Mouse (Mus musculus) kidney, embryonic 14.5 days (tissue): Measurements from ENCODE around the gene Kdm4b. TPM values are rescaled to one million over a fixed set of nuclear protein-coding genes. Genes with fewer than 3 reads are reported as not detected.

Experiments
- ATAC-seq: fragments of 200-750 bp; cut with Nextera tagmentation; 2 replicates; pipeline ENCODE4 v1.8.0; 2017; ENCODE audit warnings: moderate number of reproducible peaks, mild to moderate bottlenecking, moderate TSS enrichment, moderate library complexity; ENCODE audit not compliant: low FRiP score, low TSS enrichment
- H3K27ac ChIP-seq: fragments of 300-500 bp; sonication (generic); 2 replicates; pipeline ENCODE4 v1.5.1; 2014; ENCODE audit warnings: low read depth, mild to moderate bottlenecking, low read length, moderate library complexity, mixed read lengths
- H3K27me3 ChIP-seq: fragments of 300-500 bp; sonication (generic); 2 replicates; pipeline ENCODE4 v1.6.1; 2014; ENCODE audit warnings: mild to moderate bottlenecking, low read length; ENCODE audit not compliant: control insufficient read depth, insufficient read depth
- H3K36me3 ChIP-seq: fragments of 300-500 bp; sonication (generic); 2 replicates; pipeline ENCODE4 v1.6.1; 2014; ENCODE audit warnings: low read length, mixed read lengths; ENCODE audit not compliant: control insufficient read depth, insufficient read depth
- H3K4me1 ChIP-seq: fragments of 300-500 bp; sonication (generic); 2 replicates; pipeline ENCODE4 v1.6.1; 2014; ENCODE audit warnings: low read length, mixed read lengths; ENCODE audit not compliant: control insufficient read depth, insufficient read depth
- H3K4me2 ChIP-seq: fragments of 300-500 bp; sonication (generic); replicated peaks from 2 replicates; pipeline ENCODE4 v1.6.1; 2014; ENCODE audit warnings: low read depth, mild to moderate bottlenecking, low read length
- H3K4me3 ChIP-seq: fragments of 300-500 bp; sonication (generic); 2 replicates; pipeline ENCODE4 v1.5.1; 2014; ENCODE audit warnings: mild to moderate bottlenecking, low read length
- H3K9ac ChIP-seq: fragments of 300-500 bp; sonication (generic); 2 replicates; pipeline ENCODE4 v1.6.1; 2014; ENCODE audit warnings: low read depth, mild to moderate bottlenecking, low read length, moderate library complexity
- H3K9me3 ChIP-seq: fragments of 300-500 bp; sonication (generic); 2 replicates; pipeline ENCODE4 v1.6.1; 2016; ENCODE audit warnings: low read length; ENCODE audit not compliant: control insufficient read depth
- WGBS: fragments of 180-500 bp; shearing (Covaris S2); extraction: QIAGEN DNeasy Blood & Tissue Kit; methylation state at CpG from one replicate; pipeline ENCODE4 v1.1.7; 2014; 5-methylcytosine and 5-hydroxymethylcytosine counted together
- polyA plus RNA-seq: library from polyadenylated mRNA; unstranded; fragments of >200 nt; fragmentation: Nextera tagmentation; extraction: Ambion mirVana; gene quantifications from 2 replicates; pipeline ENCODE4 v1.2.1, GENCODE M21; 2014

The Kdm4b gene
- polyA plus RNA-seq, 1 experiment from 2014 or later, result 33.3 TPM

- Histone ChIP-seq H3K4me3 (no peak overlapping the region), H3K9me3 (no peaks in the 10 kb centered on the region), H3K36me3 (no peaks in the 10 kb centered on the region), H3K9ac (no peak overlapping the region), H3K4me1 (peaks cover 21% of the 10 kb centered on the region), H3K27me3 (no peaks in the 10 kb centered on the region), H3K27ac (no peak overlapping the region), H3K4me2 (no peak overlapping the region)
- WGBS, result 61% methylated on average over 1 of the region's 1 CpGs
- ATAC-seq, result no peak
Observed at GRCm38 (mm10) chr17:56293291-56293690, 32.6 kb upstream of the Kdm4b start.

- Histone ChIP-seq H3K9me3 (no peaks in the 10 kb centered on the region), H3K4me1 (peaks cover 14% of the 10 kb centered on the region), H3K36me3 (no peaks in the 10 kb centered on the region), H3K4me2 (no peak overlapping the region), H3K27me3 (no peaks in the 10 kb centered on the region), H3K4me3 (no peak overlapping the region), H3K9ac (no peak overlapping the region), H3K27ac (no peak overlapping the region)
- ATAC-seq, result no peak
- 92% methylated on average over 19 of the region's 19 CpGs for WGBS
Observed at GRCm38 (mm10) chr17:56294241-56294640, 31.6 kb upstream of the Kdm4b start.

- H3K27ac ChIP-seq, result no peak overlapping the region
- 56% methylated on average over 1 of the region's 1 CpGs for WGBS
- no peak for ATAC-seq
- H3K4me1 ChIP-seq, result peaks cover 11% of the 10 kb centered on the region
- H3K36me3 ChIP-seq, result no peaks in the 10 kb centered on the region
- H3K9ac ChIP-seq, result no peak overlapping the region
- H3K4me2 ChIP-seq, result no peak overlapping the region
- no peaks in the 10 kb centered on the region for H3K9me3 ChIP-seq
- H3K27me3 ChIP-seq, result no peaks in the 10 kb centered on the region
- no peak overlapping the region for H3K4me3 ChIP-seq
Observed at GRCm38 (mm10) chr17:56296201-56296600, 29.7 kb upstream of the Kdm4b start.

DNA sequence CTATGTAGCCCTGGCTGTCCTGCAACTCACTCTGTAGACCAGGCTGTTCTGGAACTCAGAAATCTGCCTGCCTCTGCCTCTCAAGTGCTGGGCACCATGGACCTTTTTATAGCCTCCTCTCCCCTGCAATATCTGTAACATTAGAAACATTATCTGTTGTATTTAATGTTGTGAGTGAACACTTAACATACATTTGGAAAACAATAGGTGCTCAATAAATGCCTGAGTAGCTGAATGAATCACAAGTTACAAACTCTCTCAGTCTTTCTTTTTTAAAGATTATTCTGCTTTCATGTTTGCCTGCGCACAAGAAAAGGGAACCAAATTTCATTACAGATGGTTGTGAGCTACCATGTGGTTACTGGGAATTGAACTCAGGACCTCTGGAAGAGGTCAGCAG, 27.6 kb upstream of the Kdm4b start:
- ATAC-seq, result no peak
- Histone ChIP-seq H3K9me3 (no peaks in the 10 kb centered on the region), H3K4me1 (no peaks in the 10 kb centered on the region; the same call in 1 of the 2 replicates), H3K36me3 (no peaks in the 10 kb centered on the region), H3K4me2 (no peak overlapping the region), H3K4me3 (no peak overlapping the region), H3K27me3 (no peaks in the 10 kb centered on the region), H3K9ac (no peak overlapping the region), H3K27ac (no peak overlapping the region)
- 96% methylated on average over 1 of the region's 1 CpGs for WGBS

- WGBS, result 91% methylated on average over 9 of the region's 9 CpGs
- Histone ChIP-seq H3K27ac (no peak within 1 kb of the TSS), H3K4me3 (no peak within 1 kb of the TSS), H3K4me2 (no peak within 1 kb of the TSS), H3K9ac (no peak within 1 kb of the TSS), H3K9me3 (no peaks in the 10 kb centered on the region), H3K27me3 (no peaks in the 10 kb centered on the region), H3K36me3 (no peaks in the 10 kb centered on the region), H3K4me1 (peaks cover 5% of the 10 kb centered on the region)
- no peak for ATAC-seq
Observed at GRCm38 (mm10) chr17:56300186-56300585, 25.7 kb upstream of the Kdm4b start, which contains the start of gene Arrdc5. Arrdc5 (minus strand) TSS chr17:56300286.

DNA sequence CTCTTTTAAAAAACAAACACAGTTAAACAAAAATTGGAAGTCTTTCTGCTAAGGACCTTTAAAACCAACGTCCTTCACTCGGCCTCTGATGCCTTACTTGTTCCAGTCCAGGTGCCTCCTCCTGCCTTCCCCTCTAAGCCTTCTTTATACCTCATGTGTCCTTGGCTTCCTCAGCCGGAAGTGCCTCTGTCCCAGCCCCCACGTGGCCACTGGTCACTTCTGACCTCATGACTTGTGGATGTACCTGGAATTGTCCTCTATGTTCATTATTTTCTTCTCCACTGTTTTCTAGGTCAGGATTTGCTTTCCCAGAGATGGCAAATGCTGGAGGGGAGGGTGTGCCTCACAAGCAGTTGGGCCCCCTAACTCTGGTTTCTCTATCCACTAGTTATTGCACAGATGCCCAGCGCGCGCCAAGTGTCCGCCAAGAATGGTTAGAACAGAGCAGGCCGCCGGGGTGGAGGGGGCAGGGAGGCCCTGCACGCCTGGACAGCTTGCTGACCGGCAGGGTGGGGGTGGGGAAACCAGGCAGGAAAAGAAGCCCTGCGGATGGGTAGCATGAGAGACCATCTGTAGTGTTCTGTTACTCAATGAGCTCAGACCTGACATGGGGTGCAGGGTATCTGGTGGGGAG, 23.4 kb upstream of the Kdm4b start:
- Histone ChIP-seq H3K4me1 (peaks cover 23% of the 10 kb centered on the region), H3K27ac (peak overlapping the region; percentile 98), H3K4me2 (peak overlapping the region; percentile 95), H3K4me3 (peak overlapping the region; percentile 74), H3K36me3 (peaks cover 14% of the 10 kb centered on the region), H3K27me3 (no peaks in the 10 kb centered on the region), H3K9ac (peak overlapping the region; percentile 5; the same call in 1 of the 2 replicates), H3K9me3 (no peaks in the 10 kb centered on the region)
- 16% methylated on average over 13 of the region's 13 CpGs for WGBS
- peak; percentile 41 for ATAC-seq

GRCm38 (mm10) chr17:56303160-56303846, 22.6 kb upstream of the Kdm4b start, which contains the start of gene Uhrf1:
Uhrf1 (plus strand) TSS chr17:56303321.
- Histone ChIP-seq H3K9me3 (no peaks in the 10 kb centered on the region), H3K9ac (peak within 1 kb of the TSS; percentile 83), H3K4me3 (peak within 1 kb of the TSS; percentile 74), H3K27me3 (no peaks in the 10 kb centered on the region), H3K36me3 (peaks cover 22% of the 10 kb centered on the region), H3K4me1 (peaks cover 27% of the 10 kb centered on the region), H3K27ac (peak within 1 kb of the TSS; percentile 98), H3K4me2 (peak within 1 kb of the TSS; percentile 95)
- ATAC-seq, result peak; percentile 89
- WGBS, result under 1% methylated on average over 43 of the region's 43 CpGs

DNA sequence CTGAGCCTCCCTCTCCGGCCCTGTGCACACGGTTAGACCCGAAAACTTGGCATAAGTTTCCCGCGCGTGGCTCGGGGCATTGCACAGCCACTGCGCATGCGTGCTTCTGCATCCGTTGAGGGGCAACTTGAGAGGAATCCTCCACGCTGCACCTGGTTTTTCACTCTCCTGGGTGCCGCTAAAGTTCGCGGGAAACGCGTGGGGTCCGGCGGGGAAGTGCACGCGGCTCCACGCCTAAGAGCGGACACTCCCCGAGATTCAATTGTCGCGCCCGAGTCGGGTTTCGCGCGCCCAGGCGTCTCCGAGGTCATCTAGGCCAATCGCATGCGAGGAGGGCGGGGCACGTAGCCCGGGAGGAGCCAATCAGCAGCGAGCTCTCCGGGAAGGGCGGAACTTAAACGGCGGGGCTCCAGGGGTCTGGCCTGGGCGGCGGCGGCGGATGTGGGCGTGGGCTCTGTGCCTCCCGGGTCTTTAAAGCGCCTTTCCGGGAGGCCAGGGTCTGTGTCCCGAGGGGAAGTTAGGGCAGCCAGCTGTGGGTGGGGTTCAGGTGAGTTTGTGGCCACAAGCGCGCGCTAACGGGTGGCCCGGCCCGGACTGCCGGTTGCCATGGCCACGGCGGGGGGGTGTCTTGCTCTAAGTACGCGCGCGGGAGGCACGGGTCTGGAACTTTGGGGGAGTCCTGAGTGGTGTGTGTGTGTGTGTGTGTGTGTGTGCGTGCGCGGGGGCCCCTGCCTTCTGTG, 21.8 kb upstream of the Kdm4b start:
- WGBS, result under 1% methylated on average over 68 of the region's 68 CpGs
- H3K9me3 ChIP-seq, result no peaks in the 10 kb centered on the region
- peak overlapping the region; percentile 83 for H3K9ac ChIP-seq
- H3K27me3 ChIP-seq, result no peaks in the 10 kb centered on the region
- H3K4me1 ChIP-seq, result peaks cover 27% of the 10 kb centered on the region
- H3K27ac ChIP-seq, result peak overlapping the region; percentile 98
- H3K4me3 ChIP-seq, result peak overlapping the region; percentile 74
- ATAC-seq, result peak; percentile 85
- H3K4me2 ChIP-seq, result peak overlapping the region; percentile 95
- H3K36me3 ChIP-seq, result peaks cover 29% of the 10 kb centered on the region
